Mouse (Mus musculus) lung, adult 2 months (tissue): ENCODE data around the gene Rpl7l1.

Experiments used
- CTCF ChIP-seq: fragments of 200-500 bp; IDR thresholded peaks from 2 replicates; pipeline ENCODE4 v1.5.1; 2011; ENCODE audit warnings: mild to moderate bottlenecking, low read length, control low read depth; ENCODE audit not compliant: insufficient read depth
- POLR2A ChIP-seq: fragments of 200-500 bp; IDR thresholded peaks from 2 replicates; pipeline ENCODE4 v1.6.1; 2011; ENCODE audit warnings: low read depth, mild to moderate bottlenecking, control low read depth, low read length, borderline replicate concordance; ENCODE audit errors: extremely low read depth

DNA sequence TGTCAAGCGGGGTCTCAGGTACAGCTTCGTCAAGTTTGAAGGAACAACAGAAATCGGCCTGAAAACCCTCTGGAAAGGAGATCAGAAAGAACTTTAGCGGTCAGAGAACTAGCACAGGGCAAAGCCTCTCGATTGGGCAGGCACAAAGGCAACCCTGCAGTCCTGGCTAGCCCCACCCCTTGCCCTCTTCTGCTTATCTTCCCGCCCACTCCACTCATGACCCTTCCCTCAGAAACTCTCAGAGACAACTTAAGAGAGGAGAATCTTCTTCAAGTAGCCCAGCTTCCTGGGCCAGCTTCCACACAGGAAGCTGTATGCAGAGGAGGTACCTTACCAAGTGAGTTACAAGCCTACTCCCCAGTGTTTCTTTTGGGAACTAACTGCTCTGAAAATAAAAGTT is 19.3 kb upstream of the Rpl7l1 start:
- TF ChIP-seq POLR2A (no peak), CTCF (no peak)
